Mouse (Mus musculus) kidney, embryonic 15.5 days (tissue): Measurements from ENCODE around the gene Usp1. TPM values are rescaled to one million over a fixed set of nuclear protein-coding genes. Genes with fewer than 3 reads are reported as not detected.

Experiments
- ATAC-seq: fragments of 200-750 bp; cut with Nextera tagmentation; replicated peaks from 2 replicates; pipeline ENCODE4 v1.8.0; 2017; ENCODE audit warnings: moderate TSS enrichment; ENCODE audit not compliant: low FRiP score
- H3K27ac ChIP-seq: fragments of 300-500 bp; sonication (generic); 2 replicates; pipeline ENCODE4 v1.5.1; 2015; ENCODE audit warnings: mild to moderate bottlenecking, inconsistent platforms
- H3K27me3 ChIP-seq: fragments of 300-500 bp; sonication (generic); 2 replicates; pipeline ENCODE4 v1.6.1; 2015; ENCODE audit warnings: inconsistent platforms
- H3K36me3 ChIP-seq: fragments of 300-500 bp; sonication (generic); 2 replicates; pipeline ENCODE4 v1.6.1; 2015; ENCODE audit warnings: inconsistent platforms
- H3K4me1 ChIP-seq: fragments of 300-500 bp; sonication (generic); 2 replicates; pipeline ENCODE4 v1.6.1; 2015; ENCODE audit warnings: inconsistent platforms
- H3K4me2 ChIP-seq: fragments of 300-500 bp; sonication (generic); 2 replicates; pipeline ENCODE4 v1.6.1; 2015; ENCODE audit warnings: moderate library complexity, mild to moderate bottlenecking, inconsistent platforms
- H3K4me3 ChIP-seq: fragments of 300-500 bp; sonication (generic); replicated peaks from 2 replicates; pipeline ENCODE4 v1.5.1; 2015; ENCODE audit warnings: mild to moderate bottlenecking, inconsistent platforms
- H3K9ac ChIP-seq: fragments of 300-500 bp; sonication (generic); 2 replicates; pipeline ENCODE4 v1.6.1; 2015; ENCODE audit warnings: mild to moderate bottlenecking, inconsistent platforms
- H3K9me3 ChIP-seq: fragments of 300-500 bp; sonication (generic); replicated peaks from 2 replicates; pipeline ENCODE4 v1.6.1; 2016; ENCODE audit warnings: inconsistent platforms
- WGBS: fragments of 180-500 bp; shearing (Covaris S2); methylation state at CpG from one replicate; pipeline ENCODE4 v1.1.7; 2015; ENCODE audit warnings: mixed read lengths; 5-methylcytosine and 5-hydroxymethylcytosine counted together
- polyA plus RNA-seq: library from polyadenylated mRNA; unstranded; fragments of >200 nt; fragmentation: Nextera tagmentation; extraction: Ambion mirVana; gene quantifications from 2 replicates; pipeline ENCODE4 v1.2.1, GENCODE M21; 2015

Gene Usp1
- polyA plus RNA-seq = 90.5 and 108 TPM in 2 replicates

- under 1% methylated on average over 67 of the region's 67 CpGs for WGBS
- H3K36me3 ChIP-seq = peaks cover 1% of the 10 kb centered on the region; the same call in 1 of the 2 replicates
- ATAC-seq = peak; percentile 57
- peak within 1 kb of the TSS; percentile 92 for H3K9ac ChIP-seq
- H3K9me3 ChIP-seq = no peaks in the 10 kb centered on the region
- peak within 1 kb of the TSS; percentile 100 for H3K27ac ChIP-seq
- H3K4me1 ChIP-seq = peaks cover 19% of the 10 kb centered on the region
- no peaks in the 10 kb centered on the region for H3K27me3 ChIP-seq
- peak within 1 kb of the TSS; percentile 92 for H3K4me3 ChIP-seq
- H3K4me2 ChIP-seq = peak within 1 kb of the TSS; percentile 83
These were observed at the start of gene Usp1 for GRCm38 (mm10) chr4:98923568-98924070. TSS of gene Usp1 (plus strand) at chr4:98923810.

- H3K4me3 ChIP-seq = no peak overlapping the region
- H3K36me3 ChIP-seq = no peaks in the 10 kb centered on the region
- no peak overlapping the region for H3K27ac ChIP-seq
- WGBS = 72% methylated on average over 3 of the region's 3 CpGs
- no peak overlapping the region for H3K9ac ChIP-seq
- no peaks in the 10 kb centered on the region for H3K9me3 ChIP-seq
- no peaks in the 10 kb centered on the region for H3K27me3 ChIP-seq
- H3K4me1 ChIP-seq = no peaks in the 10 kb centered on the region
- no peak overlapping the region for H3K4me2 ChIP-seq
- no peak for ATAC-seq
These were observed 40.9 kb upstream of the Usp1 start for GRCm38 (mm10) chr4:98882706-98883105.

GRCm38 (mm10) chr4:98886377-98886776, 37.2 kb upstream of the Usp1 start:
- no peak overlapping the region for H3K9ac ChIP-seq

GRCm38 (mm10) chr4:98887148-98887547, 36.5 kb upstream of the Usp1 start:
- no peaks in the 10 kb centered on the region for H3K4me1 ChIP-seq
- 23% methylated on average over 10 of the region's 10 CpGs for WGBS
- H3K27me3 ChIP-seq = no peaks in the 10 kb centered on the region
- H3K9ac ChIP-seq = no peak overlapping the region
- H3K4me3 ChIP-seq = no peak overlapping the region
- H3K9me3 ChIP-seq = no peaks in the 10 kb centered on the region
- peak; percentile 77 for ATAC-seq
- no peaks in the 10 kb centered on the region for H3K36me3 ChIP-seq
- H3K4me2 ChIP-seq = no peak overlapping the region
- H3K27ac ChIP-seq = no peak overlapping the region

More at GRCm38 (mm10) chr4:98886377-98886776, 37.2 kb upstream of the Usp1 start:
- Histone ChIP-seq H3K36me3 (no peaks in the 10 kb centered on the region), H3K4me2 (no peak overlapping the region), H3K27ac (no peak overlapping the region), H3K4me3 (no peak overlapping the region), H3K27me3 (no peaks in the 10 kb centered on the region), H3K9me3 (no peaks in the 10 kb centered on the region), H3K4me1 (no peaks in the 10 kb centered on the region)
- no peak for ATAC-seq
- WGBS = 80% methylated on average over 4 of the region's 4 CpGs

GRCm38 (mm10) chr4:98910246-98910645, 13.4 kb upstream of the Usp1 start:
- Histone ChIP-seq H3K9ac (no peak overlapping the region), H3K9me3 (no peaks in the 10 kb centered on the region), H3K27ac (no peak overlapping the region), H3K36me3 (no peaks in the 10 kb centered on the region), H3K4me1 (no peaks in the 10 kb centered on the region), H3K4me2 (no peak overlapping the region), H3K4me3 (no peak overlapping the region), H3K27me3 (no peaks in the 10 kb centered on the region)
- no peak for ATAC-seq
- WGBS = 91% methylated on average over 5 of the region's 5 CpGs

- H3K4me2 ChIP-seq = no peak overlapping the region
- no peaks in the 10 kb centered on the region for H3K36me3 ChIP-seq
These were observed 5.9 kb upstream of the Usp1 start for GRCm38 (mm10) chr4:98917724-98918123.

GRCm38 (mm10) chr4:98918204-98918603, 5.4 kb upstream of the Usp1 start:
- Histone ChIP-seq H3K27me3 (no peaks in the 10 kb centered on the region), H3K4me2 (no peak overlapping the region), H3K9ac (no peak overlapping the region), H3K27ac (no peak overlapping the region), H3K4me3 (no peak overlapping the region), H3K36me3 (no peaks in the 10 kb centered on the region), H3K9me3 (no peaks in the 10 kb centered on the region), H3K4me1 (peaks cover 6% of the 10 kb centered on the region)
- WGBS = 76% methylated on average over 1 of the region's 1 CpGs
- ATAC-seq = no peak

More at GRCm38 (mm10) chr4:98917724-98918123, 5.9 kb upstream of the Usp1 start:
- H3K4me1 ChIP-seq = peaks cover 6% of the 10 kb centered on the region
- ATAC-seq = no peak
- no peak overlapping the region for H3K9ac ChIP-seq
- H3K4me3 ChIP-seq = no peak overlapping the region
- H3K9me3 ChIP-seq = no peaks in the 10 kb centered on the region
- no peaks in the 10 kb centered on the region for H3K27me3 ChIP-seq
- H3K27ac ChIP-seq = peak overlapping the region; percentile 9; the same call in 1 of the 2 replicates
- 46% methylated on average over 2 of the region's 2 CpGs for WGBS

- no peaks in the 10 kb centered on the region for H3K36me3 ChIP-seq
- H3K27me3 ChIP-seq = no peaks in the 10 kb centered on the region
- 92% methylated on average over 4 of the region's 4 CpGs for WGBS
- H3K27ac ChIP-seq = no peak overlapping the region
- no peak overlapping the region for H3K4me2 ChIP-seq
- no peak overlapping the region for H3K9ac ChIP-seq
- peaks cover 17% of the 10 kb centered on the region for H3K4me1 ChIP-seq
- H3K9me3 ChIP-seq = no peaks in the 10 kb centered on the region
- H3K4me3 ChIP-seq = no peak overlapping the region
- no peak for ATAC-seq
These were observed 2.7 kb upstream of the Usp1 start for GRCm38 (mm10) chr4:98920896-98921295.

- ATAC-seq = peak; percentile 1; the same call in 1 of the 2 replicates
- peak overlapping the region; percentile 100 for H3K27ac ChIP-seq
- no peaks in the 10 kb centered on the region for H3K9me3 ChIP-seq
- peak overlapping the region; percentile 83 for H3K4me2 ChIP-seq
- peak overlapping the region; percentile 92 for H3K4me3 ChIP-seq
- peaks cover 19% of the 10 kb centered on the region for H3K4me1 ChIP-seq
- peak overlapping the region; percentile 71 for H3K9ac ChIP-seq
- 12% methylated on average over 18 of the region's 18 CpGs for WGBS
- H3K36me3 ChIP-seq = no peaks in the 10 kb centered on the region
- H3K27me3 ChIP-seq = no peaks in the 10 kb centered on the region
These were observed 1.5 kb upstream of the Usp1 start for GRCm38 (mm10) chr4:98922061-98922642.

GRCm38 (mm10) chr4:98922643-98923567, 705 bp upstream of the Usp1 start:
- Histone ChIP-seq H3K27me3 (no peaks in the 10 kb centered on the region), H3K4me1 (peaks cover 19% of the 10 kb centered on the region), H3K9ac (peak overlapping the region; percentile 71), H3K4me3 (peak overlapping the region; percentile 92), H3K27ac (peak overlapping the region; percentile 100), H3K4me2 (peak overlapping the region; percentile 83), H3K36me3 (no peaks in the 10 kb centered on the region), H3K9me3 (no peaks in the 10 kb centered on the region)
- WGBS = under 1% methylated on average over 53 of the region's 53 CpGs
- peak; percentile 96 for ATAC-seq

- H3K27me3 ChIP-seq = no peaks in the 10 kb centered on the region
These were observed 678 bp downstream of the Usp1 start for GRCm38 (mm10) chr4:98924071-98924905.

More at GRCm38 (mm10) chr4:98924071-98924905, 678 bp downstream of the Usp1 start:
- Histone ChIP-seq H3K4me2 (peak overlapping the region; percentile 83), H3K9me3 (no peaks in the 10 kb centered on the region), H3K4me1 (peaks cover 19% of the 10 kb centered on the region), H3K4me3 (peak overlapping the region; percentile 92), H3K27ac (peak overlapping the region; percentile 100), H3K36me3 (peaks cover 7% of the 10 kb centered on the region; the same call in 1 of the 2 replicates), H3K9ac (peak overlapping the region; percentile 92)
- peak; percentile 33 for ATAC-seq
- WGBS = under 1% methylated on average over 65 of the region's 66 CpGs
